Mouse (Mus musculus) hindbrain, embryonic 11.5 days (tissue): ENCODE measurements around the gene Sult6b2. TPM values are rescaled to one million over a fixed set of nuclear protein-coding genes. Genes with fewer than 3 reads are reported as not detected.
A peak's percentile ranks its signal among the peaks of the same experiment; 100 is the strongest.

ENCODE experiments used
- ATAC-seq: fragments of 200-750 bp; cut with Nextera tagmentation; 2 replicates; pipeline ENCODE4 v1.8.0; 2017; ENCODE audit warnings: mild to moderate bottlenecking, moderate TSS enrichment, moderate library complexity; ENCODE audit not compliant: low FRiP score
- DNase-seq: peaks from one replicate; pipeline ENCODE4 v3.0.0-alpha.2; 2015; ENCODE audit warnings: low spot score
- H3K27ac ChIP-seq: fragments of 300-500 bp; sonication (generic); 2 replicates; pipeline ENCODE4 v1.5.1; 2014; ENCODE audit warnings: mild to moderate bottlenecking, low read depth, low read length
- H3K27me3 ChIP-seq: fragments of 300-500 bp; sonication (generic); 2 replicates; pipeline ENCODE4 v1.6.1; 2014; ENCODE audit warnings: mild to moderate bottlenecking, low read length, moderate library complexity, mixed read lengths; ENCODE audit not compliant: control insufficient read depth, insufficient read depth
- H3K36me3 ChIP-seq: fragments of 300-500 bp; sonication (generic); 2 replicates; pipeline ENCODE4 v1.6.1; 2014; ENCODE audit warnings: mild to moderate bottlenecking, low read length, moderate library complexity, mixed read lengths; ENCODE audit not compliant: control insufficient read depth, insufficient read depth
- H3K4me1 ChIP-seq: fragments of 300-500 bp; sonication (generic); replicated peaks from 2 replicates; pipeline ENCODE4 v1.6.1; 2014; ENCODE audit warnings: low read length, mixed read lengths; ENCODE audit not compliant: control insufficient read depth, insufficient read depth
- H3K4me2 ChIP-seq: fragments of 300-500 bp; sonication (generic); replicated peaks from 2 replicates; pipeline ENCODE4 v1.6.1; 2014; ENCODE audit warnings: mild to moderate bottlenecking, low read depth, low read length
- H3K4me3 ChIP-seq: fragments of 300-500 bp; sonication (generic); 2 replicates; pipeline ENCODE4 v1.5.1; 2014; ENCODE audit warnings: low read depth, low read length
- H3K9ac ChIP-seq: fragments of 300-500 bp; sonication (generic); 2 replicates; pipeline ENCODE4 v1.6.1; 2014; ENCODE audit warnings: low read depth, low read length
- H3K9me3 ChIP-seq: fragments of 300-500 bp; sonication (generic); 2 replicates; pipeline ENCODE4 v1.6.1; 2016; ENCODE audit warnings: low read length; ENCODE audit not compliant: control insufficient read depth
- WGBS: fragments of 180-500 bp; shearing (Covaris S2); extraction: QIAGEN DNeasy Blood & Tissue Kit; methylation state at CpG from one replicate; pipeline ENCODE4 v1.1.7; 2014; 5-methylcytosine and 5-hydroxymethylcytosine counted together
- polyA plus RNA-seq: library from polyadenylated mRNA; unstranded; fragments of >200 nt; fragmentation: Nextera tagmentation; extraction: Ambion mirVana; gene quantifications from 2 replicates; pipeline ENCODE4 v1.2.1, GENCODE M21; 2014

Sult6b2 gene
- polyA plus RNA-seq, 1 experiment from 2014 or later, result not detected

DNA sequence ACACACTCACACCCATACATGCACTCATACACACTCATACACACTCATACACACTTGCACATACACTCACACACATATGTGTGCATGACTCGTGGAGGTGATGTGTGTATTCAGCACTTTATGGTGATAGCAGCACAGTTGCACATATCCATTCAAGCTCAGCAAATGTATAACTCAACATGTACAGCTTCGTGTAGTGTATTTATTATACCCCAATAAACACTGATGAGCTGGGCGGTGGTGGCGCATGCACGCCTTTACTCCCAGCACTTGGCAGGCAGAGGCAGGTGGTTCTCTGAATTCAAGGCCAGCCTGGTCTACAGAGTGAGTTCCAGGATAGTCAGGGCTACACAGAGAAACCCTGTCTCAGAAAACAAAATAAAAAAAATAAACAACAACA, 58.8 kb downstream of the Sult6b2 start:
- ATAC-seq, result no peak
- H3K4me2 ChIP-seq, result no peak overlapping the region
- no peaks in the 10 kb centered on the region for H3K4me1 ChIP-seq
- H3K9me3 ChIP-seq, result no peaks in the 10 kb centered on the region
- no peak overlapping the region for H3K4me3 ChIP-seq
- no peaks in the 10 kb centered on the region for H3K36me3 ChIP-seq
- no peak overlapping the region for H3K27ac ChIP-seq
- no peak for DNase-seq
- H3K9ac ChIP-seq, result no peak overlapping the region
- no peaks in the 10 kb centered on the region for H3K27me3 ChIP-seq
- WGBS, result 94% methylated on average over 5 of the region's 5 CpGs

DNA sequence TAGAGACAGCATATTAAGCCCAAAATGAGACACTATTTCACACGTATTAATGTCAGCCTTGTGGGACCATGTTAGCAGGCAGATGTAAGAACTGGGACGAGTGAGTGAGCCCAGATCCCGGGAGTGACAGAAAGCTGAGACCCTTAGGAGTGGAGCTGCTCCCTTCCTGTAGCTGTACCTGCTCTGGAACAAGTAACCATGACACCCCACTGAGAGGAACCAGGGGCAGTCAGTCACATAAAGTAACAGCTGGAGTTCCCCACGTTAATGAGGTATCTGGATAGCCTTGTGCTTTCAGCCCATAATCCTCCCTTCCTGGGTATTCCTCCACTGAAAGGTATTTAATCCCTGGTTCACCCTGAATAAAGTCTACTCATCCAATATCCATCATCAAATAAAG, 61.1 kb downstream of the Sult6b2 start:
- Histone ChIP-seq H3K27ac (no peak overlapping the region), H3K4me1 (no peaks in the 10 kb centered on the region), H3K4me3 (no peak overlapping the region), H3K9me3 (no peaks in the 10 kb centered on the region), H3K9ac (no peak overlapping the region), H3K36me3 (no peaks in the 10 kb centered on the region), H3K27me3 (no peaks in the 10 kb centered on the region), H3K4me2 (no peak overlapping the region)
- no peak for ATAC-seq
- DNase-seq, result no peak
- WGBS, result 71% methylated on average over 4 of the region's 4 CpGs

DNA sequence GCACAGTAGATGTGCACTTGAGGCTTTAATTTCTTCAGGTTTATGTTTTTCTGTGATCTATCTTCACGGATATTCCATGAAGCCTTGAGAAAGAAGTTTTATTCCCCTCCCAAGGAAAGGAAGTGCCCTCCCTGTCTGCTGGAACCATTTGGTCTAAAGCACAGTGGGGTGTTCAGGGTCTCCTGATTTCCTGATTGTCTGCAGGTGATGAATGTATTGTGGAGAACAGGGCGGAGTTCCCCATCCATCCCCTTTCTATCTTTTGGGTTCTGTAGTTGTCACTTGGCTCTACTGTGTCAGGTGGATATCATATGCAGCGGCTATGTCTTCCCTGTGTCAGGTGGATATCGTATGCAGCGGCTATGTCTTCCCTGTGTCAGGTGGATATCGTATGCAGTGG, 62.5 kb downstream of the Sult6b2 start:
- no peaks in the 10 kb centered on the region for H3K36me3 ChIP-seq
- no peak overlapping the region for H3K4me2 ChIP-seq
- no peak overlapping the region for H3K9ac ChIP-seq
- WGBS, result 87% methylated on average over 6 of the region's 6 CpGs
- no peaks in the 10 kb centered on the region for H3K27me3 ChIP-seq
- DNase-seq (no peak), ATAC-seq (no peak)
- H3K27ac ChIP-seq, result no peak overlapping the region
- H3K4me3 ChIP-seq, result no peak overlapping the region
- H3K9me3 ChIP-seq, result no peaks in the 10 kb centered on the region
- no peaks in the 10 kb centered on the region for H3K4me1 ChIP-seq

DNA sequence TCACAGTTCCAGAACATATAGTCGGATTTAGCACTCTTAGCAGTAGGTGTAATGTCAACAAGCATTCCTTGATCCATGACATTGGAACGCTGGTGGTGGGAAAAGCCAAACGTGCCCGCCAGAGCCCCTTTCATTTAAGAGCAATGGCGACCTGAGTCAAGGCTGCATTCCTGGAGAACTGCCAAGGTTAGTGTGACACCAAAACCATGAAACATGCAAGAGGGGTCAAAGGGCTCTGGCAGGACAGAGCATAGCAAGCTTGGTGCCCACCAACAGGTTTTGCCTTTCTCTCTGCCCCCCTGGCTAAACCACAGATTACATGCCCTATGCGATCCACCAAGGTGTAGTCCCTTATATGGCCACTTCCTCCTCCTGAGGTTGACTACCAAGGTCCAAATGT, 65.7 kb downstream of the Sult6b2 start:
- Histone ChIP-seq H3K36me3 (no peaks in the 10 kb centered on the region), H3K9ac (no peak overlapping the region), H3K4me1 (no peaks in the 10 kb centered on the region), H3K27me3 (no peaks in the 10 kb centered on the region), H3K4me3 (no peak overlapping the region), H3K4me2 (no peak overlapping the region), H3K27ac (no peak overlapping the region), H3K9me3 (no peaks in the 10 kb centered on the region)
- DNase-seq (no peak), ATAC-seq (no peak)
- WGBS, result 86% methylated on average over 6 of the region's 6 CpGs

DNA sequence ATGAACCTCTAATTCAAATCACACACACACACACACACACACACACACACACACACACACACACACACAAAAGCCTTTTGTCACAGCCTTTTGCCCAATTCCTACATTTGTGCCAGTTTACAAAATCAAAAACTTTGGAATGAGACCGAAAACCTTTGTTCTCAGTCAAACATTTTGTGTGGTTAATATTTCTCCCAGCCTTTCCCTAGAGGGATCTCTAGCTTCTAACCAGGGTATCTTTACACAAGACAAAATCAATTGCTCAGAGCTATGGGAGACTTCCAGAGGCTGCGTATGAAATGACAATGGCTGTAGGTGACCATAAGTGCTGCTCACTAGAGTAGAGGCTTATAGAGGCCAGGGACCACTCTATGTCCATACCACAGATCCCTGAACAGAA, 66.1 kb downstream of the Sult6b2 start:
- H3K27me3 ChIP-seq, result no peaks in the 10 kb centered on the region
- no peak for ATAC-seq

DNA sequence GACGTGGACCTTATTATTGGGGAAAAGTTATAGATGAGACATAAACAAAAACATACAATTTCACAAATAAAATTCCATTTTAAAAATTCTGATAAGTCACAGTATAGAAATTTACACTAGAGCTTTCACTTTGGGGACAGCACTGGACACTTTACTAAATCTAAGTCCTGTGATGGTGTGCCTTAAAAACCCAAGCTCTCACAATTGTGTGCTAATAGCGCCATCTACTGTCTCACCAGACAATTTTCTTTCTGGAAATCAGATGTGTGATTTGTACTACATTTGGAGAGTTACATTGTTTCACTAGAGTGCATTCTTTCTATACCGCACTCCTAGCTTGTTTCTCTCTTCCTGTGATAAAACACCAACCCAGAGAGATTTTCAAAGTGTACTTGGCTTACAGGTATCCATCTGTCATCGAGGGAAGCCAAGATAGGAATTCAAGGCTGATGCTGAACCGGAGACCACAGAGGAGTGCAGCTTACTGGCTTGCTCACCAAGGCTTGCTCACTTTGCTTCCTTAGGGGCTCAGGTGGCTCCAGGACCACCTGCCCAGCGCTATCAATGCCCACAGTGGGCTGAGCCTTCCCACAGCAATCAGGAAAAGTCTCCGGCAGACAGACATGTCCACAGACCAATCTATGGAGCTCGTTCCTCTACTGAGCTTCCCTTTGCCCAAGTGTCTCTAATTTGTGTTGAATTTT, 68.8 kb downstream of the Sult6b2 start:
- 49% methylated on average over 8 of the region's 8 CpGs for WGBS
- no peak for ATAC-seq
- peak; percentile 66 for DNase-seq

More for the DNA sequence above, 66.1 kb downstream of the Sult6b2 start:
- DNase-seq, result no peak
- Histone ChIP-seq H3K9me3 (no peaks in the 10 kb centered on the region), H3K27ac (no peak overlapping the region), H3K36me3 (no peaks in the 10 kb centered on the region), H3K4me2 (no peak overlapping the region), H3K9ac (no peak overlapping the region), H3K4me3 (no peak overlapping the region), H3K4me1 (no peaks in the 10 kb centered on the region)
- 92% methylated on average over 2 of the region's 2 CpGs for WGBS

More for the DNA sequence above, 68.8 kb downstream of the Sult6b2 start:
- H3K27ac ChIP-seq, result no peak overlapping the region
- no peak overlapping the region for H3K4me2 ChIP-seq
- H3K9me3 ChIP-seq, result no peaks in the 10 kb centered on the region
- no peaks in the 10 kb centered on the region for H3K4me1 ChIP-seq
- H3K36me3 ChIP-seq, result no peaks in the 10 kb centered on the region
- no peak overlapping the region for H3K9ac ChIP-seq
- H3K27me3 ChIP-seq, result no peaks in the 10 kb centered on the region
- H3K4me3 ChIP-seq, result no peak overlapping the region

Other genes starting within 250 kb of the Sult6b2 start
- 4.1 and 4.8 TPM in 2 replicates for gene Kcnj8, start 232.9 kb downstream of the Sult6b2 start, polyA plus RNA-seq
- 2.1 and 3.4 TPM in 2 replicates for gene Abcc9, start 102.2 kb downstream of the Sult6b2 start, polyA plus RNA-seq
- 137 and 139 TPM in 2 replicates for gene Cmas, start 47.8 kb downstream of the Sult6b2 start, polyA plus RNA-seq
- 5.1 and 6.3 TPM in 2 replicates for gene St8sia1, start 159.9 kb upstream of the Sult6b2 start, polyA plus RNA-seq